Mouse (Mus musculus): ENCODE measurements around the gene Erp27. TPM values are rescaled to one million over a fixed set of nuclear protein-coding genes. Genes with fewer than 3 reads are reported as not detected.

Erp27 gene
- polyA plus RNA-seq, 1 experiment from 2014 or later, result 0.98 TPM

DNA sequence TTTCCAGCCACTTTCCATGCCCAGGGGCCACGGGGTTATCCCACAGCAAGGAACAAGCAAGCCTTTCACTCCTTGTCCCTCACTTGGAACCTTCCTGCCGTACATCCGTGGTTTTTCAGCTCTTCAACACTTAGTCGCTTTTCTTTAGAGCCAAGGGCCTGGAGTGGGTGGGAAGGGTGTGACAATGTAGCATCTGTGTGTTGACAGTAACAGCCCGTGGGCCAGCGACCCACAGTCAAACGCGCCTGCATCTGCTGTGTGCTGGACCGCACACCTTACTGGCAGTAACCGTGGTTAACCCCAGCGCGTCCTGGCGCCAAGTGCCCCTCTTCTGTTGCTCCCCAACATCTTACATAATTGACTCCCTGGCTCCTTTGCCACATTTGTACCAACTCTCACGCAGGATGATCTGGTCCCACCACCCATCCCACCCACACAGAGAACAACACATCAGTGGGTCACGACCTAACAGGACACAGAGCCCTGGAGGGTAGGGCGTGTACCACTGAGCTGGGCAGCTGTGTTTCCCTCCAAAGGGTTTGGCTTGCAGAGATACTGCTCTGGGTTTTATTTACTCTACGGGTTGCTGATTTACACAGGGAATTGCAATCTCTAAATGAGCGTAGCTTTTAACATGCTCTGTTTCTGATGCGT, 15.6 kb downstream of the Erp27 start:
- H3K4me2 ChIP-seq, result no peak overlapping the region
- no peaks in the 10 kb centered on the region for H3K36me3 ChIP-seq
- 64% methylated on average over 19 of the region's 19 CpGs for WGBS
- H3K9me3 ChIP-seq (replicated peaks), result no peaks in the 10 kb centered on the region
- no peak overlapping the region for H3K4me3 ChIP-seq
- H3K4me1 ChIP-seq (replicated peaks), result peaks cover 19% of the 10 kb centered on the region
- ATAC-seq (ENCODE audit: insufficient number of reproducible peaks, low FRiP score), result no peak
- no peak overlapping the region for H3K9ac ChIP-seq
- no peaks in the 10 kb centered on the region for H3K27me3 ChIP-seq (replicated peaks)
- H3K27ac ChIP-seq (ENCODE audit: poor library complexity, severe bottlenecking), result no peak overlapping the region

DNA sequence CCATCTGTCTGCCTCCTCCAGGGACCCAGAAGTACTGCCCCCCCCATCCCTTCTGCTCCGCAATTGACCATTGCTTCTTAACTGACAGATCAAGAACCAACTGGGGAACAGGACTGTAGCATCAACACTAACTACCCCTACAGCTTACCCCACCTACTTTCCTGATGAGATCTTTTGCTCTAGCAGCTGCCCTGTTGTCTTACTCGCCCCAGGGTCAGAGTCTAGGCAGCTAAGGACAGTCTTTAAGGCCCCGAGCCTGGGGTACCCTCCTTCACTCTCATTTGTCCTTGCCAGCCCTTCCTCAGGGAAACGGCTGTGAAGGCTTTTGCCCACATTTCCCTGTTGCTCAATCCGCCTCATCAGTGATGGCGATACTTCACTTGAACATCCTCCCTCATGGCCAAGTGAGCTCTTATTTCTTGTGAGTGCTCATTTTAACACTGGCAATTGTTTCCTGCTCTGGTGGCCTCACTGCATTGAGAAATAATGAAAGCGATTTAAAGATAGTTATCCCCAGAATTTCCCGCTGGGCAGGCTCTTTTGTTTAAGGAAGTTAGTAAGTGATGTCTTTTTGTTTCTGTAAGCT, 18.0 kb downstream of the Erp27 start:
- no peak overlapping the region for H3K4me3 ChIP-seq
- H3K27me3 ChIP-seq (replicated peaks), result no peaks in the 10 kb centered on the region
- peaks cover 7% of the 10 kb centered on the region for H3K4me1 ChIP-seq (replicated peaks)
- H3K9ac ChIP-seq, result no peak overlapping the region
- H3K9me3 ChIP-seq (replicated peaks), result 0 out of 2 replicates have a peak, but pooled peaks cover 3% of the 10 kb centered on the region
- no peak overlapping the region for H3K4me2 ChIP-seq
- WGBS, result 67% methylated on average over 8 of the region's 8 CpGs
- H3K36me3 ChIP-seq, result no peaks in the 10 kb centered on the region
- H3K27ac ChIP-seq (ENCODE audit: poor library complexity, severe bottlenecking), result no peak overlapping the region
- ATAC-seq (ENCODE audit: insufficient number of reproducible peaks, low FRiP score), result no peak

DNA sequence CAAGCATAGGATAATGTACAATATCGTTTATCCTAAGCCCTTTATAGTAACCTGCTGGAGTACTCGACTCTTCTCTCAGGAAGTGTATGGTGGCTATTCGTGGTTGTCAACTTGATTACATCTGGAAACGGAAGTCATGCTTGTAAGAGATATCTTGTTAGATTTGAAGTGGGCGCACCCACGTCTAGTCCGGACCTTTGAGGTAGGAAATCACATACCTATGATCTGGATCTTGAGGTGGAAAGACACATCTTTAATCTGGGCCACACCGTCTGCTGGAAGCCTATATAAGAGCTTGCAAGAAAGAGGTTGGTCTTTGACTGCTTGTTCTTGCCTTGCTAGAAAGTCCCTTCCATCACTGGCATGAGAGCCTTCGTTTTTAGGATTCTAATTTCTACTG, 19.5 kb downstream of the Erp27 start:
- no peak for ATAC-seq (ENCODE audit: insufficient number of reproducible peaks, low FRiP score)
- Histone ChIP-seq H3K9me3 (replicated peaks) (0 out of 2 replicates have a peak, but pooled peaks cover 3% of the 10 kb centered on the region), H3K4me3 (no peak overlapping the region), H3K4me1 (replicated peaks) (peaks cover 20% of the 10 kb centered on the region), H3K27ac (ENCODE audit: poor library complexity, severe bottlenecking) (no peak overlapping the region), H3K9ac (no peak overlapping the region), H3K4me2 (no peak overlapping the region), H3K27me3 (replicated peaks) (no peaks in the 10 kb centered on the region), H3K36me3 (no peaks in the 10 kb centered on the region)
- WGBS, result 79% methylated on average over 9 of the region's 9 CpGs

DNA sequence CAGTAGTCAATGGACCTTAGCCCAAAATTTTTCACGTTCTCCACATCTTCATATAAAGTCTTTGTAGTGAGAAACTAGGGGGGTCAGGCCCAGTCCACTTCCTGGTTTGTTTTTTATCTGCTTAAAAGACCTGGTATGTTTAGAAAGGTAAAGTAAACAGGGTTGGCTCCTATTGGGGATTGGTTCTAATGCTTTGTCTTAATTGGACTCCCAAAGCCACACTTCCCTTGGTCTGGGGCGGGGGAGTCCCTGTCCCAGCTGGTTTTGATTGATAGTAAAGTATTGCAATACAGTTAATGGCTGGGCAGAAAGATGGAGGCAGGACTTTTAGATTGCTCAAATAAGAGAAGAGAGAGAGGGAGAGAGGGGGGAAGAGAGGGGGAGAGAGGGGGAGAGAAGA, 21.0 kb downstream of the Erp27 start:
- Histone ChIP-seq H3K4me3 (no peak overlapping the region), H3K27ac (ENCODE audit: poor library complexity, severe bottlenecking) (no peak overlapping the region), H3K4me1 (replicated peaks) (peaks cover 15% of the 10 kb centered on the region), H3K9ac (no peak overlapping the region), H3K4me2 (no peak overlapping the region), H3K9me3 (replicated peaks) (0 out of 2 replicates have a peak, but pooled peaks cover 3% of the 10 kb centered on the region), H3K36me3 (no peaks in the 10 kb centered on the region), H3K27me3 (replicated peaks) (no peaks in the 10 kb centered on the region)
- WGBS, result 65% methylated on average over 2 of the region's 2 CpGs
- no peak for ATAC-seq (ENCODE audit: insufficient number of reproducible peaks, low FRiP score)

DNA sequence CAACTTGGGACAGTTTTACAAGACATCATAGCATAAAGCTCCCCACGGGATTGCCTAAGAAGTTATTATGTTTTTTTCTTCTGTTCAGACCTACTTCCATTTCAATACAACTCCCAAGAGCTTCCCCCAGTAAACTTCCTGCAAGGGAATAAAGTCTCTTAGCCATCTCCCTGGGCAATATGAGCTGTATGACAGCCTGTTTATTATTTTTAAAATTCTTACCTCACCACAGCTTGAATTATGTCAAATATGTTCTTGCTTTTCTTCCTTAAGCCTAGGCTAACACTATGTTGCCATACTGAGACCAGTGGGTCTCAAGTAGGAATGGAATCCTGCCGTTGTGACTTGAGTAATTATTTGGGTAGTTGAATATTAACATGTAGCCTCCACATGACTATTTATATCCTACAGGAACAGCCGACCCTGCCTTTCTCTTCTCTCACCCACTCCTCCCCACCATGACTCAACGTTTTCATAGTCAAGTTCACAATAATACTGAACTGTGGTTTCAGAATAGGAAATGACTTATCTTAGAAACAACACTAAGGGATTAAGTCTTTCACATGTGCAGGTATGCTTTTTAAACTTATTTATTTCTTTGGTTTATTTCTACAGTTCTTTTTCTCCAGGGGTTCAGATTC, 21.5 kb downstream of the Erp27 start:
- Histone ChIP-seq H3K4me2 (no peak overlapping the region), H3K27me3 (replicated peaks) (no peaks in the 10 kb centered on the region), H3K36me3 (no peaks in the 10 kb centered on the region), H3K27ac (ENCODE audit: poor library complexity, severe bottlenecking) (no peak overlapping the region), H3K9ac (no peak overlapping the region), H3K4me1 (replicated peaks) (peaks cover 15% of the 10 kb centered on the region), H3K9me3 (replicated peaks) (0 out of 2 replicates have a peak, but pooled peaks cover 3% of the 10 kb centered on the region), H3K4me3 (no peak overlapping the region)
- 47% methylated on average over 4 of the region's 4 CpGs for WGBS
- no peak for ATAC-seq (ENCODE audit: insufficient number of reproducible peaks, low FRiP score)

DNA sequence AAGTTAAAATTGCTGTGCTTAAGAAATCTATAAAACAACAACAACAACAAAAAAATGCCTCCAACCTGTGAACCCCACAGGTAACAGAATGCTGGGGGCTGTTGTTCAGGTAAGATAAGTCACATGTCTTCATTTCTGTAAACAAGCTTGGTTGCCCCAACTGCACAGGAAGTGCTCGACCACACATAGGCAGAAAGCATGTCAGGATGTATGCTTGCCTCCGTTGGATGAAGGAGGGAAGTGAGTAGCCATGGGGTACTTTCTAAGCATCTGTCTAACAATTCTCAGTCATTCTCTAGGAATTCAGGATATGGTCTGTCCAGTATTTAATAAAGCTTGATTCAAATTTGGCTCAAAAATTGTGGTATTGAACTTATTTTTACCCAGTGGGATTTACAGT, 23.0 kb downstream of the Erp27 start:
- no peaks in the 10 kb centered on the region for H3K27me3 ChIP-seq (replicated peaks)
- H3K36me3 ChIP-seq, result no peaks in the 10 kb centered on the region
- 0 out of 2 replicates have a peak overlapping the region, but pooled peaks have one; percentile 48 for H3K27ac ChIP-seq (ENCODE audit: poor library complexity, severe bottlenecking)
- no peak for ATAC-seq (ENCODE audit: insufficient number of reproducible peaks, low FRiP score)
- 0 out of 2 replicates have a peak, but pooled peaks cover 3% of the 10 kb centered on the region for H3K9me3 ChIP-seq (replicated peaks)
- WGBS, result 63% methylated on average over 2 of the region's 2 CpGs
- no peak overlapping the region for H3K4me2 ChIP-seq
- H3K4me3 ChIP-seq, result no peak overlapping the region
- H3K9ac ChIP-seq, result no peak overlapping the region
- H3K4me1 ChIP-seq (replicated peaks), result peaks cover 20% of the 10 kb centered on the region

DNA sequence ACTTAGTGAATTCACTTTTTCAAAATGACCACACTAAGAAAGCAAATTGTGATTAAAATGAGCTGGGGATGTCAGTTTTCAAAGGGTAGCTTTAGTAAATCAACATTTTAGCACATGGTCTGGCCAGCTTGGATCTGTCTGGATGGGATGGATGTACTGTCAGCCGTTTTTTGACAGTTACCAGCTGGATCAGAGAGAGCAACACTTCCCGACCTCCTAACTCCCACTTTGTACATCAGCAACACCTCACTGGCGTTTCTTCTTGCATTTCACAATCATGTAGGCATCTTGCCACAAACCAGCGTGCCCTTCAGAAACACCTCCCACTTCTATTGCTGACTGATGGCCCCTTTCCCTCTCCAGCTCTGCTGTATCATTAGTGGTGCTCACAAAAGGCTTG, 23.8 kb downstream of the Erp27 start:
- peaks cover 20% of the 10 kb centered on the region for H3K4me1 ChIP-seq (replicated peaks)
- no peak overlapping the region for H3K9ac ChIP-seq
- 0 out of 2 replicates have a peak, but pooled peaks cover 3% of the 10 kb centered on the region for H3K9me3 ChIP-seq (replicated peaks)
- ATAC-seq (ENCODE audit: insufficient number of reproducible peaks, low FRiP score), result peak; percentile 60
- H3K4me3 ChIP-seq, result no peak overlapping the region
- H3K4me2 ChIP-seq, result no peak overlapping the region
- H3K27ac ChIP-seq (ENCODE audit: poor library complexity, severe bottlenecking), result peak overlapping the region; percentile 48; the same call in 1 of the 2 replicates
- no peaks in the 10 kb centered on the region for H3K27me3 ChIP-seq (replicated peaks)
- H3K36me3 ChIP-seq, result no peaks in the 10 kb centered on the region
- WGBS, result 10% methylated on average over 4 of the region's 4 CpGs

DNA sequence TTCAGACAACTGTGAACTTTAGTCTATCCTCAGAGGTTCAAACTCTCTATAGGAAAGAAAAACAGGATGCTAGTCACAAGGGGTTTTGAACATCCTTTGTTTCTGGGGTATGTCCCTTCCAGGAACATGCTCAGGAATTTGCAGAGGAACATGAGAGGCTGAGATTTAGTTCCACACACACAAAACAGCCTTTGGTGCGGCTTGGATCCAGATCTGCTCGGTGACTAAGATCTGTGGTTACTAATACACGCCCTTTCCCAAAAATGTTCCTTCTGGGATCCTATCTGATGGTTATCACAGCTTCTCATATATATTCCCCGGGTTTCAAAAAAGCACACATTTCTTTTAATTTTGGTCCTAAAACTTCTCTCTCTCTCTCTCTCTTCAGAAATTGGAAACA, 24.2 kb downstream of the Erp27 start:
- Histone ChIP-seq H3K9me3 (replicated peaks) (0 out of 2 replicates have a peak, but pooled peaks cover 3% of the 10 kb centered on the region), H3K27me3 (replicated peaks) (no peaks in the 10 kb centered on the region), H3K4me3 (no peak overlapping the region), H3K9ac (no peak overlapping the region), H3K27ac (ENCODE audit: poor library complexity, severe bottlenecking) (0 out of 2 replicates have a peak overlapping the region, but pooled peaks have one; percentile 35), H3K4me1 (replicated peaks) (peaks cover 20% of the 10 kb centered on the region), H3K36me3 (no peaks in the 10 kb centered on the region), H3K4me2 (no peak overlapping the region)
- 52% methylated on average over 4 of the region's 4 CpGs for WGBS
- no peak for ATAC-seq (ENCODE audit: insufficient number of reproducible peaks, low FRiP score)

DNA sequence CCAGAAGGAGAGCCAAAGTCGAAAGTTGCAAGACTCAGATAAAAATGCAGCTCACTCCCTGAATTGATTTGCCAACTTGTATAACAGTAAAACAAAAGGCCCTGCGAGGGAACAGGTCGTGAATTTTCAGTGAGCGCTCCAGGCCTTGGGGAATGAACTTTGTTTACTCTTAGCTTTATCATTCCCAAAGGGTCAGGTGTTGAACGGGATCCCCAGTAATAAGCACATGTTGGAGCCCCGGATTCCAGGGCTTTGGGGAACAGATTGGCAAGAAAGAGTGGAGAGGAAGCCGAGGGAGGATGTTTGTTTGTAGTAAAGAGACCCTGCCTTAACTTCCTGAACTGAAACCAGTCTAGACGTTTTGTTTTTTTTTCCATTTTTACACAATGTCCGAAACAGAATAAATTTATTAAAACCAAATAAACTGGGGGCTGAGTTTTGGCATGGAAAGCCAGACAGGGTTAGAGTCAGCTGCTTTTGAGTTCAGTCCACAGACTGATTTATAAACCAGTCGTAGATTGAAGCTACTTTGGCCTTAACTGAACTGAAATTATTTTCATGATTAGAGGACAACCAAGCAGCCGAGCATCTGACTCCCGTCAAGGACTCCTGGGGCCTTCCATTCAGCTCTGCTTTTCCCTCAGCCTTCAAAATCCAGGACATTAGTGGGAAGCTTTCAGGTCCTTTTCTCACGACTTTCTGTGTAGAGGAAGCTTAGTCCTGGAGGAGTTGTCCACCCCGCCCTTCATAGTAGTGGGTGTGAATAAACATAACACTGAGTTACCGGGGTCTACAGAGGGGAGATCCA, 27.2 kb downstream of the Erp27 start:
- H3K4me1 ChIP-seq (replicated peaks), result peaks cover 20% of the 10 kb centered on the region
- H3K4me3 ChIP-seq, result no peak overlapping the region
- WGBS, result 48% methylated on average over 15 of the region's 15 CpGs
- no peak for ATAC-seq (ENCODE audit: insufficient number of reproducible peaks, low FRiP score)
- peak overlapping the region; percentile 67 for H3K27ac ChIP-seq (ENCODE audit: poor library complexity, severe bottlenecking)
- 0 out of 2 replicates have a peak, but pooled peaks cover 3% of the 10 kb centered on the region for H3K9me3 ChIP-seq (replicated peaks)
- no peaks in the 10 kb centered on the region for H3K27me3 ChIP-seq (replicated peaks)
- H3K36me3 ChIP-seq, result no peaks in the 10 kb centered on the region
- H3K4me2 ChIP-seq, result no peak overlapping the region
- H3K9ac ChIP-seq, result no peak overlapping the region

DNA sequence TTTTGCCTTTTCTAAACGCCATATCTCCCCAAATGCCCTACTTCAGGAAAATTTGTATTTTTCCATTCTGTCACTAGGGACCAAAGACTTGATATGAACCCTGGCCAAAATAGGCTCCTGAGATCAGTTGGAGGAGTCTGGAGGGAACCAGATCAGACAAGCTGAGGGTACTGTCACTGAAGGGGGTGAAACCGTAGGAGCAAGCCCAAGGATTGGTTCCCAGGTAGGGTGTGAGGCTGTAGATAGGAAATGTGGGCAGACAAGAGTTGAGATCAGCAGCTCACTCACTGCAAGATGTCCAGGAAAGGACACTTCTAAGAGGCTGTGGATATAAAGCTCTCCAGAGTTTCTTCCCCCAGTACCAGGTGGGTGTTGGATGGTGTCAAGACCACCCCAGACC, 30.0 kb downstream of the Erp27 start:
- H3K27me3 ChIP-seq (replicated peaks), result no peaks in the 10 kb centered on the region
- H3K4me3 ChIP-seq, result no peak overlapping the region
- no peaks in the 10 kb centered on the region for H3K36me3 ChIP-seq
- WGBS, result 52% methylated on average over 2 of the region's 2 CpGs
- peaks cover 12% of the 10 kb centered on the region for H3K4me1 ChIP-seq (replicated peaks)
- H3K9ac ChIP-seq, result no peak overlapping the region
- no peak overlapping the region for H3K27ac ChIP-seq (ENCODE audit: poor library complexity, severe bottlenecking)
- ATAC-seq (ENCODE audit: insufficient number of reproducible peaks, low FRiP score), result no peak
- no peaks in the 10 kb centered on the region for H3K9me3 ChIP-seq (replicated peaks)
- H3K4me2 ChIP-seq, result no peak overlapping the region

DNA sequence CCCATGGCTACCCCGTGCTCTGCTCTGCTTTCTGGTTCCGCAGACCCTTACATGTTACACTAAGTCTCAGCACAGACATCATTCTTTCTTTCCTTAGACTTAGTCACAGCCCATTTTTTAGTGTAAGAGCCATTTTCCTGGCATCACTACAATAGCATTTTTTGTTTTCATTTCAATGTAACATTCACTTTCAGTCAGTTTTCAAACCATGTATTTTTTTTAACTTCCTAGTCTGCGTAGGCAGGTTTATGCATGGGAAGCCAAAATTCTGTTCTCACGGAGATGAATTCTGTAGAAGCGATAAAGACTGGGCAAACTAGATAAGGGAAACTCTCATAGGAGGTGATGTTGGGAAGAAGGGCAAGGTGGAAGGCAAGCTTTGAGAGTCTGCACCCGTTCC, 32.4 kb downstream of the Erp27 start:
- no peaks in the 10 kb centered on the region for H3K27me3 ChIP-seq (replicated peaks)
- ATAC-seq (ENCODE audit: insufficient number of reproducible peaks, low FRiP score), result no peak
- no peak overlapping the region for H3K9ac ChIP-seq
- no peaks in the 10 kb centered on the region for H3K36me3 ChIP-seq
- H3K27ac ChIP-seq (ENCODE audit: poor library complexity, severe bottlenecking), result no peak overlapping the region
- no peak overlapping the region for H3K4me3 ChIP-seq
- 76% methylated on average over 6 of the region's 6 CpGs for WGBS
- H3K4me2 ChIP-seq, result no peak overlapping the region
- H3K9me3 ChIP-seq (replicated peaks), result no peaks in the 10 kb centered on the region
- peaks cover 10% of the 10 kb centered on the region for H3K4me1 ChIP-seq (replicated peaks)

Data from heart, embryonic 12.5 days (tissue).